Mouse (Mus musculus) kidney, embryonic 15.5 days (tissue): ENCODE measurements around the gene Hip1r. TPM values are rescaled to one million over a fixed set of nuclear protein-coding genes. Genes with fewer than 3 reads are reported as not detected.

Experiments used
- ATAC-seq: fragments of 200-750 bp; cut with Nextera tagmentation; replicated peaks from 2 replicates; pipeline ENCODE4 v1.8.0; 2017; ENCODE audit warnings: moderate TSS enrichment; ENCODE audit not compliant: low FRiP score
- H3K27ac ChIP-seq: fragments of 300-500 bp; sonication (generic); 2 replicates; pipeline ENCODE4 v1.5.1; 2015; ENCODE audit warnings: mild to moderate bottlenecking, inconsistent platforms
- H3K27me3 ChIP-seq: fragments of 300-500 bp; sonication (generic); 2 replicates; pipeline ENCODE4 v1.6.1; 2015; ENCODE audit warnings: inconsistent platforms
- H3K36me3 ChIP-seq: fragments of 300-500 bp; sonication (generic); 2 replicates; pipeline ENCODE4 v1.6.1; 2015; ENCODE audit warnings: inconsistent platforms
- H3K4me1 ChIP-seq: fragments of 300-500 bp; sonication (generic); 2 replicates; pipeline ENCODE4 v1.6.1; 2015; ENCODE audit warnings: inconsistent platforms
- H3K4me2 ChIP-seq: fragments of 300-500 bp; sonication (generic); 2 replicates; pipeline ENCODE4 v1.6.1; 2015; ENCODE audit warnings: moderate library complexity, mild to moderate bottlenecking, inconsistent platforms
- H3K4me3 ChIP-seq: fragments of 300-500 bp; sonication (generic); replicated peaks from 2 replicates; pipeline ENCODE4 v1.5.1; 2015; ENCODE audit warnings: mild to moderate bottlenecking, inconsistent platforms
- H3K9ac ChIP-seq: fragments of 300-500 bp; sonication (generic); 2 replicates; pipeline ENCODE4 v1.6.1; 2015; ENCODE audit warnings: mild to moderate bottlenecking, inconsistent platforms
- H3K9me3 ChIP-seq: fragments of 300-500 bp; sonication (generic); replicated peaks from 2 replicates; pipeline ENCODE4 v1.6.1; 2016; ENCODE audit warnings: inconsistent platforms
- WGBS: fragments of 180-500 bp; shearing (Covaris S2); methylation state at CpG from one replicate; pipeline ENCODE4 v1.1.7; 2015; ENCODE audit warnings: mixed read lengths; 5-methylcytosine and 5-hydroxymethylcytosine counted together
- polyA plus RNA-seq: library from polyadenylated mRNA; unstranded; fragments of >200 nt; fragmentation: Nextera tagmentation; extraction: Ambion mirVana; gene quantifications from 2 replicates; pipeline ENCODE4 v1.2.1, GENCODE M21; 2015

The Hip1r gene
- polyA plus RNA-seq, 1 experiment from 2014 or later: 18.2 TPM

DNA sequence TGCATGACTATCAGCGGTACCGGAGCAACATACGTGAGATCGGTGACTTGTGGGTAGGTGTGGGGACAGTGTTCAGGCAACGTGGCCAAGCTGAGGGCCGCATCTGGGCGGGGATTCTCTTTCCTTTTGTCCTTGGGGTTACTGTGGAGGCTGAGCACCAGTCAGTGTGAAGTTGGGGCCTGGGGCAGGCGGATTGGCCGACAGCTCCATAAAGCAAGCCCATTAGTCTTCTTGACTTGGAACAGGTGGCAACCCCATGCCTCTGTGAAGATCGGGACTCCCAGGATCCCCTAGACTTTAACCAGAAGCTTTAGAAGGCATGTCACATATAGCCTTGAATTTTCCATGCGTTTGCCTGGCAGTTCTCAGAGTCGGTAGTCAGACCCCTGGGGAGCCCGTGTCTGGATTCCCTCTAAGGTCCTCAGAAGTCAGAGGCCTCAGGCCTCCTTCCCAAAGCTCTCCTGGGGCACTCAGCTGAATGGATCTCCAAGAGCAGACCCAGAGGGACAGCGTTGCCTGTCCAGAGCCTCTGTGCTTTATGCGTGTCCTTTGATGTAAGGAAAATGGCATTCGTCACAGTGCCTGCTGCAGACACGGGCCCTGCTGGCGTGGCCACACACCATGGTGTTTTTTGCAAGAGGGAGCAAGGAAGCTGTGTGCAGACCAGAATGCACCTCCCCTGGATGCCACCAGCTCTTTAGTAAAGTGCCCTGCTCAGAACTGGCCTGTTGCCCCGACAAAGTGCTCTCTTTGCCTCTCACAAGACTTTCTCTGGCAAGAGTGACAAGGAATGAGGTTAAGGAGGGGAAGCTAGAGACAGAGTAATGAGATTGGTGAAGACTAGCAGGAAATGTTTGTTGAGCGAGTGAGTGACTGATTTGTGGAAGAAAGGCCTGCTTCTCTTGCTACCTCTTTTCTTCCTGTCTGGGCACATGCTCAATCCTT, 16.8 kb downstream of the Hip1r start:
- no peak overlapping the region for H3K4me3 ChIP-seq
- peaks cover 4% of the 10 kb centered on the region; the same call in 1 of the 2 replicates for H3K36me3 ChIP-seq
- 64% methylated on average over 20 of the region's 20 CpGs for WGBS
- no peak overlapping the region for H3K27ac ChIP-seq
- ATAC-seq: no peak
- no peak overlapping the region for H3K9ac ChIP-seq
- H3K4me1 ChIP-seq: peaks cover 43% of the 10 kb centered on the region
- no peaks in the 10 kb centered on the region for H3K9me3 ChIP-seq
- no peak overlapping the region for H3K4me2 ChIP-seq
- no peaks in the 10 kb centered on the region for H3K27me3 ChIP-seq

DNA sequence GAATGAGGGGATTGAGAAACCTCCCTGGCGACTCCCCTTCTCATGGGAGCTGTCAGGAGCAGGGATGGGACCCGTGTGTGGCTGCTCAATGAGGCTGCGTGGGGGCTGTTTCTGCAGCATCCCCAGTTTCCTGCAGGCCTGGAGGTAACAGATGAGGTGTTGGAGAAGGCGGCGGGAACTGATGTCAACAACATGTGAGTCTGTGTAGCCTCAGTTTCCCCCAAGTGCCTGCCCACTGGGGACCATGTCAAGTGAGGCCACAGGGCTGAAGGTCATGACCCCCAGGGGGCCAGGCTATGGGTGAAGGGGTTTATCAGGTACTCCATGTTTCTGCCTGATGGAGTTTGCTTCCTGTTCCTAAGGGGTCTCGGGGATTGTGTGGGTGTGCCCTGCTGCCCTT, 17.9 kb downstream of the Hip1r start:
- Histone ChIP-seq H3K4me1 (peaks cover 42% of the 10 kb centered on the region), H3K9ac (no peak overlapping the region), H3K27me3 (no peaks in the 10 kb centered on the region), H3K9me3 (no peaks in the 10 kb centered on the region), H3K36me3 (peaks cover 4% of the 10 kb centered on the region; the same call in 1 of the 2 replicates), H3K4me2 (no peak overlapping the region), H3K4me3 (no peak overlapping the region), H3K27ac (no peak overlapping the region)
- no peak for ATAC-seq
- WGBS: 70% methylated on average over 6 of the region's 6 CpGs

DNA sequence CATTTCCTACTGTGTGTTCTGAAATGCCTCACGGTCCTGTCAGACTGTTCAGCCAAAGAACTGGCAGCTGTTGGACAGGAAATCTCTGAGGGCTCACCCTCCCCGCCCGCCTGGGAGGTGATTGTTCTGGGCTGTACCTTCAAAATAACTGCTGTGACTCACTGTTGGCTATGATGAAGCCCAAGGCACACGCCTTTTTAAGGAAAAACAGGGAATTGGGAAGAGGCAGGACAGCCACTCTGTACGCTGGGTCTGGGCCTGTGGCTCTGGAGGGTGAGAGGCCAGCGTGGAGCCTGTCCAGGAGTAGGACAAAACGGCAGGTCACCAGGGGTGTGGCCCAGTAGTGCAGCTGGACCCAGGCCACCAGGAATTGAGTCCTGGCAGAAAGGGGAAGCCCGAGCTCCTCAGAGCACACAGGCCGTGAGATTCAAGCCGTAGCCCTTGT, 18.8 kb downstream of the Hip1r start:
- H3K36me3 ChIP-seq: peaks cover 4% of the 10 kb centered on the region; the same call in 1 of the 2 replicates
- H3K4me3 ChIP-seq: no peak overlapping the region
- no peak for ATAC-seq
- no peak overlapping the region for H3K9ac ChIP-seq
- no peaks in the 10 kb centered on the region for H3K9me3 ChIP-seq
- peaks cover 33% of the 10 kb centered on the region for H3K4me1 ChIP-seq
- 73% methylated on average over 10 of the region's 10 CpGs for WGBS
- peak overlapping the region; percentile 24 for H3K27ac ChIP-seq
- no peaks in the 10 kb centered on the region for H3K27me3 ChIP-seq
- no peak overlapping the region for H3K4me2 ChIP-seq

DNA sequence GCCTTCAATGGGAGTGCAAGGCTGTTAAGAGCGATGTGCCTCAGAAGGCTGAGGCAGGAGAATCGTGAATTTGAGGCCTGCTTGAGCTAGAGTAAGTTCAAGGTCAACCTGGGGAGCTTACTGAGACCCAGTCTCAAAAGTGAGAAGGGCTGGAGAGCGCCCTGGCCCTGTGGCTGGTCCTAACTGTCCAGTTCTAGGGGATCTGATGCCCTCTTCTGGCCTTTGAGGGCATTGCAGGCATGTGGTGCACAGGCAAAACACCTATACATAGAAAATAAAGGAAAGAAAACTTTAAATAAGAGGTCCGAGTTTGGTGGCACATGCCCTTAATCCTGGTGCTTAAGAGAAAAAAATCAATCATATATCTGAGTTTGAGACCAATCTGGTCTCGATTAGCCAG, 19.4 kb downstream of the Hip1r start:
- H3K4me2 ChIP-seq: no peak overlapping the region
- no peak overlapping the region for H3K4me3 ChIP-seq
- H3K4me1 ChIP-seq: peaks cover 27% of the 10 kb centered on the region
- no peaks in the 10 kb centered on the region for H3K9me3 ChIP-seq
- WGBS: 31% methylated on average over 5 of the region's 5 CpGs
- H3K36me3 ChIP-seq: peaks cover 5% of the 10 kb centered on the region; the same call in 1 of the 2 replicates
- no peaks in the 10 kb centered on the region for H3K27me3 ChIP-seq
- H3K27ac ChIP-seq: no peak overlapping the region
- ATAC-seq: no peak
- H3K9ac ChIP-seq: no peak overlapping the region

DNA sequence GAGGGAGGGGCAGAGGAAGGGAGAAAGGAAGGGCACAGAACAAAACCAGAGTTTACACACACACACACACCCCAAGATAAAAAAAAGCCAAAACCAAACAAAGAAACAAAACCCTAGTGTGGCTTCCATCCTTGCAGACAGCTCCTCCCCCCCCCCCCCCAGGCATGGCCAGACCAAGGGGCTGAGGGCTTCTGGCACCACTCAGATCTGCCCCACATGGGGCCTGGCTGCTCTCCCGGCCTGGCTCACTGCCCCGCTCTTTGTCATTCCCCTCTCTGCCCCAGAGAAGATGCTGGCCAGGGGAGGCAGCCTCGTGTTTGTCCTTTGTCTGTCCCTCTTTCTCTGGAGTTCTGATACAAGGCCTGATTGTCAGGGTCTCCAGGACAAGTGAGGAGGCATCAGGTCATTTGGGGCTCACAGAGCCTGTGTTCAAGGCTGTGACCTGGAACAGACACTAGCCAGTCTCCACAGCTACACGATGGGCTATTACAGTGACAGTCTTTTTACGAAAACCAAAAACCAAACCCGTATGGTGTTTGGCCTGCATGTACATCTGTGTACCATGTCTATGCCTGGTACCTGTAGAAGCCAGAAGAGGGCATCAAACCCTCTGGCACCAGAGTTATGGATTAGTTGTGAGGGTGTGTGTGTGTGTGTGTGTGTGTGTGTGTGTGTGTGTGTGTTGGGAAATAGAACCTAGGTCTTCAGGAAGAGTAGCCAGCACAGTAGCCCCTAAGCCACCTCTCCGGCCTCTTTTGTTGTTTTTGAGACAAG, 20.0 kb downstream of the Hip1r start:
- peaks cover 8% of the 10 kb centered on the region; the same call in 1 of the 2 replicates for H3K36me3 ChIP-seq

DNA sequence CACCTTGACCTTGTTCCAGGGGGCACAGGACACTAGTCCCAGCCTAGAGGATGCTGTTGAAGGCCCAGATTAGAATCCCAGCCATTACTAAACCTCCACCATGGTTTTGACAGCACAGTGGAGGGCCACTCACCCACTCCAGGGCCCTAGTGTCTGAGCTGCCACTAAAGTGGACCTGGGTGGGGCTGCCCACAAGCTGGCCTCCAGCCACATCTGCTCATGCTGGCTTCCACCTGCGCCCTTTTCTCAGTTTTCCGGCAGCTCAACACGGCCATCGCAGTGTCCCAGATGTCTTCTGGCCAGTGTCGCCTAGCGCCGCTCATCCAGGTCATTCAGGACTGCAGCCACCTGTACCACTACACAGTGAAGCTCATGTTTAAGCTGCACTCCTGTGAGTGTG, 21.0 kb downstream of the Hip1r start:
- H3K4me3 ChIP-seq: no peak overlapping the region
- no peaks in the 10 kb centered on the region for H3K9me3 ChIP-seq
- 96% methylated on average over 7 of the region's 7 CpGs for WGBS
- no peak overlapping the region for H3K9ac ChIP-seq
- H3K27ac ChIP-seq: no peak overlapping the region
- peaks cover 11% of the 10 kb centered on the region for H3K4me1 ChIP-seq
- H3K27me3 ChIP-seq: no peaks in the 10 kb centered on the region
- H3K36me3 ChIP-seq: peaks cover 9% of the 10 kb centered on the region
- no peak for ATAC-seq
- H3K4me2 ChIP-seq: no peak overlapping the region

More for the DNA sequence above, 20.0 kb downstream of the Hip1r start:
- H3K4me1 ChIP-seq: peaks cover 21% of the 10 kb centered on the region
- H3K9ac ChIP-seq: no peak overlapping the region
- 78% methylated on average over 7 of the region's 7 CpGs for WGBS
- H3K4me2 ChIP-seq: no peak overlapping the region
- H3K4me3 ChIP-seq: no peak overlapping the region
- H3K9me3 ChIP-seq: no peaks in the 10 kb centered on the region
- no peak overlapping the region for H3K27ac ChIP-seq
- H3K27me3 ChIP-seq: no peaks in the 10 kb centered on the region
- no peak for ATAC-seq

DNA sequence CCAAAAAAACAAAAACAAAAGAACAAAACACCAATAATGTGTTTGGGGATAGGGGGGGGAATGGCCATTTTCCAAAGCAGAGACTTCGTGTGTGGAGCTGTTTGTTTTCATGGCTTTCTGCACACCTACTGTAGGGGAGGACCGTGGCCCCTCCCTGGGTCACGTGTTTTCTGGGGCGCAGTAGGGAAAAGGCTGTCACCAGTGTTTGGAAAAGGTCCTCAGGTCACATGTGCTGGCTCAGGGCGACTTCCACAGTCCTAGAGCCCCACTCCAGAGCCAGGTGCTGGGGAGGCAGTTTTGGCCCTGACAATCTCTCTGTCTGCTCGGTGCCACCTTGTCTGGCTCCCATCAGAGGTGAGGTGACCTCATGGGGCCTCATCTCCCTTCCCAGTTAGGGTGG, 22.0 kb downstream of the Hip1r start:
- Histone ChIP-seq H3K27ac (no peak overlapping the region), H3K36me3 (peaks cover 13% of the 10 kb centered on the region), H3K4me1 (0 out of 2 replicates have a peak, but pooled peaks cover 7% of the 10 kb centered on the region), H3K27me3 (no peaks in the 10 kb centered on the region), H3K9ac (no peak overlapping the region), H3K9me3 (no peaks in the 10 kb centered on the region), H3K4me2 (no peak overlapping the region), H3K4me3 (no peak overlapping the region)
- WGBS: 58% methylated on average over 6 of the region's 6 CpGs
- ATAC-seq: no peak

DNA sequence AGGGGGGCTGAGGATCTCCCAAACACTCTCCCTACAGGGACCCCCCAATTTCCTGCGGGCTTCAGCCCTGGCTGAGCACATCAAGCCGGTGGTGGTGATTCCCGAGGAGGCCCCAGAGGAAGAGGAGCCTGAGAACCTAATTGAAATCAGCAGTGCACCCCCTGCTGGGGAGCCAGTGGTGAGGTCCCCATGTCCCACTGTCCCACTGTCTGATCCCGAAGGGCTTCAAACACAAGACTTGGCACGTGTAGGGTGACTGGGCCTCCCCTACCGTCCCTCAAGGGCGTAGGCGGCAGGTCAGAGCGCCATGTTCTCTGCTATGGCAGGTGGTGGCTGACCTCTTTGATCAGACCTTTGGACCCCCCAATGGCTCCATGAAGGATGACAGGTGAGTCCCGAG, 22.8 kb downstream of the Hip1r start:
- no peak for ATAC-seq
- no peak overlapping the region for H3K4me3 ChIP-seq
- peaks cover 15% of the 10 kb centered on the region for H3K36me3 ChIP-seq
- H3K9ac ChIP-seq: no peak overlapping the region
- H3K4me1 ChIP-seq: 0 out of 2 replicates have a peak, but pooled peaks cover 10% of the 10 kb centered on the region
- no peak overlapping the region for H3K4me2 ChIP-seq
- H3K27me3 ChIP-seq: no peaks in the 10 kb centered on the region
- no peaks in the 10 kb centered on the region for H3K9me3 ChIP-seq
- H3K27ac ChIP-seq: no peak overlapping the region
- WGBS: 84% methylated on average over 10 of the region's 10 CpGs

DNA sequence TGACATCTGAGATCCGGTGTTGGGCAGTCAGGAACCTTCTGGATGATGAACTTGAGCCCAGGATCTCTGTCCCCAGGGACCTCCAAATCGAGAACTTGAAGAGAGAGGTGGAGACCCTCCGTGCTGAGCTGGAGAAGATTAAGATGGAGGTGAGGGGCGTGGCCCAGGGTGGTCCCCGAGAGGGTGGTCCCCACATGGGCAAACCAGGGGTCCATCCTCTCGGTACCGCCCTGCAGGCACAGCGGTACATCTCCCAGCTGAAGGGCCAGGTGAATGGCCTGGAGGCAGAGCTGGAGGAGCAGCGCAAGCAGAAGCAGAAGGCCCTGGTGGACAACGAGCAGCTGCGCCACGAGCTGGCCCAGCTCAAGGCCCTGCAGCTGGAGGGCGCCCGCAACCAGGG, 23.3 kb downstream of the Hip1r start:
- H3K27me3 ChIP-seq: no peaks in the 10 kb centered on the region
- no peaks in the 10 kb centered on the region for H3K9me3 ChIP-seq
- peaks cover 15% of the 10 kb centered on the region for H3K36me3 ChIP-seq
- H3K4me2 ChIP-seq: no peak overlapping the region
- no peak overlapping the region for H3K27ac ChIP-seq
- ATAC-seq: no peak
- 89% methylated on average over 14 of the region's 14 CpGs for WGBS
- H3K4me3 ChIP-seq: no peak overlapping the region
- no peak overlapping the region for H3K9ac ChIP-seq
- 0 out of 2 replicates have a peak, but pooled peaks cover 10% of the 10 kb centered on the region for H3K4me1 ChIP-seq

DNA sequence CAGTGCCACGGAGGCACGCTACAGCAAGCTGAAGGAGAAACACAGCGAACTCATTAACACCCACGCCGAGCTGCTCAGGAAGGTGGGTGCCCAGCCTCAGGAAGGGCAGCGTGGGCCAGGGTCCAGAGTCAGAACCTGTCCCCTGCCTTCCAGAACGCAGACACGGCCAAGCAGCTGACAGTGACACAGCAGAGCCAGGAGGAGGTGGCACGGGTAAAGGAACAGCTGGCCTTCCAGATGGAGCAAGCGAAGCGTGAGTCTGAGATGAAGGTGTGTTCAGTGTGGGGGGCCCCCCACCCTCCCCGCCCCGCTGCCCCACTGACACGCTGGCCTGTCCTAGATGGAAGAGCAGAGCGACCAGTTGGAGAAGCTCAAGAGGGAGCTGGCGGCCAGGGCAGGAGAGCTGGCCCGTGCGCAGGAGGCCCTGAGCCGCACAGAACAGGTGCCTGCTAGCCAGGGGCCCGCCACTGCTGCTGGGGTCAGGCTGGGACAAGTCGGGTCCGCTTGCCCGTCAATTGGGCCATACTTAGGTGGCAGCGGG, 23.9 kb downstream of the Hip1r start:
- ATAC-seq: no peak
- Histone ChIP-seq H3K27me3 (no peaks in the 10 kb centered on the region), H3K9me3 (no peaks in the 10 kb centered on the region), H3K4me3 (no peak overlapping the region), H3K4me1 (peaks cover 11% of the 10 kb centered on the region), H3K27ac (0 out of 2 replicates have a peak overlapping the region, but pooled peaks have one; percentile 41), H3K4me2 (no peak overlapping the region), H3K9ac (no peak overlapping the region), H3K36me3 (peaks cover 21% of the 10 kb centered on the region)
- 76% methylated on average over 24 of the region's 24 CpGs for WGBS

DNA sequence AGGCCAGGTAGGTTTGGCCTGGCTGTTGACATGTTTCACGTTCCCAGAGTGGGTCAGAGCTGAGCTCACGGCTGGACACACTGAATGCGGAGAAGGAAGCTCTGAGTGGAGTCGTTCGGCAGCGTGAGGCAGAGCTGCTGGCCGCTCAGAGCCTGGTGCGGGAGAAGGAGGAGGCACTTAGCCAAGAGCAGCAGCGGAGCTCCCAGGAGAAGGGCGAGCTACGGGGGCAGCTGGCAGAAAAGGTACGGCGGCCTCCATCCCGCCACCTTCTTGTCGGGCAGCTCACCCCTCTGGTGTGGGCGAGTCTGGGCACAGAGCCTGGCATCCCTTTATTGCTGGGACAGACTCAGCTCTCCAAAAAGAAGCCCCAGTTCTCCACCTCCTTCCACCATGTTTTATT, 24.4 kb downstream of the Hip1r start:
- Histone ChIP-seq H3K27me3 (no peaks in the 10 kb centered on the region), H3K4me2 (no peak overlapping the region), H3K9ac (no peak overlapping the region), H3K9me3 (no peaks in the 10 kb centered on the region), H3K27ac (0 out of 2 replicates have a peak overlapping the region, but pooled peaks have one; percentile 41), H3K4me1 (peaks cover 16% of the 10 kb centered on the region), H3K36me3 (peaks cover 24% of the 10 kb centered on the region), H3K4me3 (no peak overlapping the region)
- no peak for ATAC-seq
- WGBS: 82% methylated on average over 16 of the region's 16 CpGs

DNA sequence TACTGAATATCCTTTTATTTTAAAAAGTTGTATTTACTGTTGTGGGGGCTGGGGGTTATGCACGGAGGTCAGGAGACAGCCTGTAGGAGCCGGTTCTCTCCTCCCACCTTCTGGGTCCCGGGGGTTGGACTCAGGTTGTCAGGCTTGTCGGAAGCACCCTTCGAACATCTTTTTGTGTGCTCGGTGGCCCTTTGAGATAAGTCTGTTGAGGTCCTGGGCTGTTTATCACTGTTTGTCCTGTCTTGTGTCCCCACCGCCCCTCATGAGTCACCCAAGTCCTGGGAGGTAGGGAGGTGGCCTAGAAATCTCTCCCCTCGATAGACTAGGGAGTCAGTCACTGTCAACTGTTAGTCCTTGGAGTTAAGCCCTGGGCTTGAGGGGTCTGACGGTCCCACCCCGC, 24.9 kb downstream of the Hip1r start:
- no peak for ATAC-seq
- WGBS: 72% methylated on average over 10 of the region's 10 CpGs
- Histone ChIP-seq H3K9ac (no peak overlapping the region), H3K27ac (no peak overlapping the region), H3K4me3 (no peak overlapping the region), H3K27me3 (no peaks in the 10 kb centered on the region), H3K4me1 (peaks cover 18% of the 10 kb centered on the region), H3K36me3 (peaks cover 25% of the 10 kb centered on the region), H3K4me2 (no peak overlapping the region), H3K9me3 (no peaks in the 10 kb centered on the region)
